Mouse (Mus musculus) heart, embryonic 15.5 days (tissue): ENCODE measurements around the gene Cd300lb. TPM values are rescaled to one million over a fixed set of nuclear protein-coding genes. Genes with fewer than 3 reads are reported as not detected.

Experiments used
- ATAC-seq: fragments of 200-750 bp; cut with Nextera tagmentation; replicated peaks from 2 replicates; pipeline ENCODE4 v1.8.0; 2017; ENCODE audit warnings: low read depth, moderate TSS enrichment; ENCODE audit not compliant: insufficient number of reproducible peaks, insufficient read depth, low FRiP score
- H3K27ac ChIP-seq: fragments of 300-500 bp; sonication (generic); 2 replicates; pipeline ENCODE4 v1.5.1; 2015; ENCODE audit warnings: mild to moderate bottlenecking, inconsistent platforms
- H3K27me3 ChIP-seq: fragments of 300-500 bp; sonication (generic); 2 replicates; pipeline ENCODE4 v1.6.1; 2015; ENCODE audit warnings: inconsistent platforms
- H3K36me3 ChIP-seq: fragments of 300-500 bp; sonication (generic); 2 replicates; pipeline ENCODE4 v1.6.1; 2015; ENCODE audit warnings: mild to moderate bottlenecking, inconsistent platforms
- H3K4me1 ChIP-seq: fragments of 300-500 bp; sonication (generic); replicated peaks from 2 replicates; pipeline ENCODE4 v1.6.1; 2015; ENCODE audit warnings: inconsistent platforms
- H3K4me2 ChIP-seq: fragments of 300-500 bp; sonication (generic); 2 replicates; pipeline ENCODE4 v1.6.1; 2015; ENCODE audit warnings: inconsistent platforms, mild to moderate bottlenecking, moderate library complexity
- H3K4me3 ChIP-seq: fragments of 300-500 bp; sonication (generic); 2 replicates; pipeline ENCODE4 v1.5.1; 2015; ENCODE audit warnings: mild to moderate bottlenecking, inconsistent platforms
- H3K9ac ChIP-seq: fragments of 300-500 bp; sonication (generic); 2 replicates; pipeline ENCODE4 v1.6.1; 2015; ENCODE audit warnings: mild to moderate bottlenecking, inconsistent platforms
- H3K9me3 ChIP-seq: fragments of 300-500 bp; sonication (generic); replicated peaks from 2 replicates; pipeline ENCODE4 v1.6.1; 2016; ENCODE audit warnings: inconsistent platforms
- WGBS: fragments of 180-500 bp; shearing (Covaris S2); methylation state at CpG from one replicate; pipeline ENCODE4 v1.1.7; 2015; ENCODE audit warnings: mixed read lengths; 5-methylcytosine and 5-hydroxymethylcytosine counted together
- polyA plus RNA-seq: library from polyadenylated mRNA; unstranded; fragments of >200 nt; fragmentation: Nextera tagmentation; extraction: Ambion mirVana; gene quantifications from 2 replicates; pipeline ENCODE4 v1.2.1, GENCODE M21; 2015

The Cd300lb gene
- 0.34 and 0.72 TPM in 2 replicates for polyA plus RNA-seq

GRCm38 (mm10) chr11:114934144-114934543 is at the start of gene Cd300lb:
Gene Cd300lb (minus strand): TSS chr11:114934386.
- Histone ChIP-seq H3K4me3 (no peak within 1 kb of the TSS), H3K9me3 (no peaks in the 10 kb centered on the region), H3K36me3 (no peaks in the 10 kb centered on the region), H3K27ac (no peak within 1 kb of the TSS), H3K4me2 (no peak within 1 kb of the TSS), H3K9ac (no peak within 1 kb of the TSS), H3K27me3 (no peaks in the 10 kb centered on the region), H3K4me1 (peaks cover 7% of the 10 kb centered on the region)
- no peak for ATAC-seq
- 25% methylated on average over 6 of the region's 6 CpGs for WGBS

- no peak overlapping the region for H3K27ac ChIP-seq
- WGBS = 50% methylated on average over 4 of the region's 4 CpGs
- H3K36me3 ChIP-seq = no peaks in the 10 kb centered on the region
- no peaks in the 10 kb centered on the region for H3K27me3 ChIP-seq
- no peak overlapping the region for H3K4me3 ChIP-seq
- H3K9me3 ChIP-seq = no peaks in the 10 kb centered on the region; the same call in 1 of the 2 replicates
- no peak for ATAC-seq
- no peaks in the 10 kb centered on the region for H3K4me1 ChIP-seq
- no peak overlapping the region for H3K4me2 ChIP-seq
- H3K9ac ChIP-seq = no peak overlapping the region
Observed at GRCm38 (mm10) chr11:114981866-114982265, 47.7 kb upstream of the Cd300lb start.

GRCm38 (mm10) chr11:114972726-114973125 is 38.5 kb upstream of the Cd300lb start:
- H3K9me3 ChIP-seq = 0 out of 2 replicates have a peak, but pooled peaks cover 3% of the 10 kb centered on the region
- no peaks in the 10 kb centered on the region for H3K4me1 ChIP-seq
- no peak overlapping the region for H3K9ac ChIP-seq
- H3K4me2 ChIP-seq = no peak overlapping the region
- no peak overlapping the region for H3K4me3 ChIP-seq
- no peak for ATAC-seq
- no peaks in the 10 kb centered on the region for H3K27me3 ChIP-seq
- WGBS = 73% methylated on average over 10 of the region's 10 CpGs
- no peaks in the 10 kb centered on the region for H3K36me3 ChIP-seq
- H3K27ac ChIP-seq = no peak overlapping the region

- H3K9me3 ChIP-seq = no peaks in the 10 kb centered on the region
- no peak for ATAC-seq
- H3K36me3 ChIP-seq = no peaks in the 10 kb centered on the region
- H3K27ac ChIP-seq = no peak within 1 kb of the TSS
- WGBS = 81% methylated on average over 9 of the region's 9 CpGs
- peaks cover 4% of the 10 kb centered on the region; the same call in 1 of the 2 replicates for H3K4me1 ChIP-seq
- no peaks in the 10 kb centered on the region for H3K27me3 ChIP-seq
- no peak within 1 kb of the TSS for H3K4me3 ChIP-seq
- H3K9ac ChIP-seq = no peak within 1 kb of the TSS
- no peak within 1 kb of the TSS for H3K4me2 ChIP-seq
Observed at GRCm38 (mm10) chr11:114968752-114969207, 34.6 kb upstream of the Cd300lb start, which contains the start of gene Cd300c. Gene Cd300c (minus strand): TSS chr11:114969157.

- Histone ChIP-seq H3K36me3 (no peaks in the 10 kb centered on the region), H3K27ac (no peak overlapping the region), H3K27me3 (no peaks in the 10 kb centered on the region), H3K9ac (no peak overlapping the region), H3K4me3 (no peak overlapping the region), H3K4me2 (no peak overlapping the region), H3K4me1 (peaks cover 4% of the 10 kb centered on the region; the same call in 1 of the 2 replicates), H3K9me3 (no peaks in the 10 kb centered on the region)
- no peak for ATAC-seq
- 28% methylated on average over 3 of the region's 3 CpGs for WGBS
Observed at GRCm38 (mm10) chr11:114965182-114965828, 31.1 kb upstream of the Cd300lb start.

- no peak overlapping the region for H3K9ac ChIP-seq
- H3K27me3 ChIP-seq = no peaks in the 10 kb centered on the region
- no peak for ATAC-seq
- 62% methylated on average over 1 of the region's 1 CpGs for WGBS
- no peaks in the 10 kb centered on the region for H3K9me3 ChIP-seq
- no peak overlapping the region for H3K4me2 ChIP-seq
- peaks cover 2% of the 10 kb centered on the region; the same call in 1 of the 2 replicates for H3K4me1 ChIP-seq
- no peak overlapping the region for H3K27ac ChIP-seq
- H3K36me3 ChIP-seq = no peaks in the 10 kb centered on the region
- H3K4me3 ChIP-seq = no peak overlapping the region
Observed at GRCm38 (mm10) chr11:114960369-114960768, 26.2 kb upstream of the Cd300lb start.

- WGBS = 68% methylated on average over 4 of the region's 4 CpGs
- H3K4me1 ChIP-seq = peaks cover 12% of the 10 kb centered on the region
Observed at GRCm38 (mm10) chr11:114933591-114933990, 595 bp downstream of the Cd300lb start.

GRCm38 (mm10) chr11:114931041-114931440 is 3.1 kb downstream of the Cd300lb start:
- H3K4me2 ChIP-seq = no peak overlapping the region
- no peaks in the 10 kb centered on the region for H3K36me3 ChIP-seq
- no peak overlapping the region for H3K4me3 ChIP-seq
- ATAC-seq = no peak
- no peaks in the 10 kb centered on the region for H3K27me3 ChIP-seq
- no peak overlapping the region for H3K9ac ChIP-seq
- H3K27ac ChIP-seq = no peak overlapping the region
- H3K4me1 ChIP-seq = peaks cover 18% of the 10 kb centered on the region
- no peaks in the 10 kb centered on the region for H3K9me3 ChIP-seq
- 77% methylated on average over 5 of the region's 5 CpGs for WGBS

More at GRCm38 (mm10) chr11:114933591-114933990, 595 bp downstream of the Cd300lb start:
- H3K27me3 ChIP-seq = no peaks in the 10 kb centered on the region
- no peaks in the 10 kb centered on the region for H3K36me3 ChIP-seq
- ATAC-seq = no peak
- H3K9ac ChIP-seq = no peak overlapping the region
- no peak overlapping the region for H3K27ac ChIP-seq
- no peaks in the 10 kb centered on the region for H3K9me3 ChIP-seq
- no peak overlapping the region for H3K4me3 ChIP-seq
- no peak overlapping the region for H3K4me2 ChIP-seq

GRCm38 (mm10) chr11:114929581-114929980 is 4.6 kb downstream of the Cd300lb start:
- no peak overlapping the region for H3K9ac ChIP-seq
- no peaks in the 10 kb centered on the region for H3K27me3 ChIP-seq
- no peak overlapping the region for H3K4me2 ChIP-seq
- H3K9me3 ChIP-seq = no peaks in the 10 kb centered on the region
- no peaks in the 10 kb centered on the region for H3K36me3 ChIP-seq
- no peak for ATAC-seq
- WGBS = 62% methylated on average over 2 of the region's 2 CpGs
- peaks cover 18% of the 10 kb centered on the region for H3K4me1 ChIP-seq
- H3K27ac ChIP-seq = peak overlapping the region; percentile 65; the same call in 1 of the 2 replicates
- H3K4me3 ChIP-seq = no peak overlapping the region

- no peak for ATAC-seq
- no peaks in the 10 kb centered on the region for H3K9me3 ChIP-seq
Observed at GRCm38 (mm10) chr11:114923961-114924360, 10.2 kb downstream of the Cd300lb start.

GRCm38 (mm10) chr11:114922439-114922838 is 11.7 kb downstream of the Cd300lb start:
- no peaks in the 10 kb centered on the region for H3K36me3 ChIP-seq
- WGBS = 75% methylated on average over 4 of the region's 4 CpGs
- no peak overlapping the region for H3K4me3 ChIP-seq
- H3K4me1 ChIP-seq = no peaks in the 10 kb centered on the region
- H3K4me2 ChIP-seq = no peak overlapping the region
- H3K27ac ChIP-seq = no peak overlapping the region
- no peaks in the 10 kb centered on the region for H3K27me3 ChIP-seq
- ATAC-seq = no peak
- no peaks in the 10 kb centered on the region for H3K9me3 ChIP-seq
- no peak overlapping the region for H3K9ac ChIP-seq

More at GRCm38 (mm10) chr11:114923961-114924360, 10.2 kb downstream of the Cd300lb start:
- Histone ChIP-seq H3K4me1 (peaks cover 9% of the 10 kb centered on the region), H3K9ac (no peak overlapping the region), H3K4me2 (no peak overlapping the region), H3K4me3 (no peak overlapping the region), H3K36me3 (no peaks in the 10 kb centered on the region), H3K27me3 (no peaks in the 10 kb centered on the region), H3K27ac (no peak overlapping the region)
- WGBS = 70% methylated on average over 4 of the region's 4 CpGs

- no peak overlapping the region for H3K4me3 ChIP-seq
- no peaks in the 10 kb centered on the region for H3K9me3 ChIP-seq
- H3K36me3 ChIP-seq = no peaks in the 10 kb centered on the region
- WGBS = 64% methylated on average over 6 of the region's 6 CpGs
- no peak overlapping the region for H3K9ac ChIP-seq
- H3K4me1 ChIP-seq = peaks cover 9% of the 10 kb centered on the region; the same call in 1 of the 2 replicates
- H3K4me2 ChIP-seq = no peak overlapping the region
- no peak overlapping the region for H3K27ac ChIP-seq
- no peaks in the 10 kb centered on the region for H3K27me3 ChIP-seq
- no peak for ATAC-seq
Observed at GRCm38 (mm10) chr11:114917120-114917519, 17.1 kb downstream of the Cd300lb start.
